Mouse (Mus musculus) intestine, embryonic 14.5 days (tissue): Measurements from ENCODE around the gene Strn3. TPM values are rescaled to one million over a fixed set of nuclear protein-coding genes. Genes with fewer than 3 reads are reported as not detected.
"Not testable (repeated sequence)": the region's sequence is repeated elsewhere in the genome, so short reads cannot be mapped to it uniquely, and the experiment has no call there.

Experiments
- ATAC-seq: fragments of 200-750 bp; cut with Nextera tagmentation; replicated peaks from 2 replicates; pipeline ENCODE4 v1.8.0; 2017; ENCODE audit warnings: low read depth, moderate number of reproducible peaks, moderate TSS enrichment, moderate library complexity; ENCODE audit not compliant: low FRiP score, low TSS enrichment
- DNase-seq: peaks from one replicate; pipeline ENCODE4 v3.0.0-alpha.2; 2018; ENCODE audit warnings: low spot score
- H3K27ac ChIP-seq: fragments of 300-500 bp; sonication (generic); 2 replicates; pipeline ENCODE4 v1.5.1; 2014; ENCODE audit warnings: low read depth, mild to moderate bottlenecking, control low read depth
- H3K27me3 ChIP-seq: fragments of 300-500 bp; sonication (generic); replicated peaks from 2 replicates; pipeline ENCODE4 v1.6.1; 2014; ENCODE audit warnings: low read length, control low read depth; ENCODE audit not compliant: control insufficient read depth, insufficient read depth
- H3K36me3 ChIP-seq: fragments of 300-500 bp; sonication (generic); 2 replicates; pipeline ENCODE4 v1.6.1; 2014; ENCODE audit warnings: low read length, control low read depth; ENCODE audit not compliant: control insufficient read depth, insufficient read depth
- H3K4me1 ChIP-seq: fragments of 300-500 bp; sonication (generic); replicated peaks from 2 replicates; pipeline ENCODE4 v1.6.1; 2014; ENCODE audit warnings: low read length, control low read depth, mixed read lengths; ENCODE audit not compliant: control insufficient read depth, insufficient read depth
- H3K4me2 ChIP-seq: fragments of 300-500 bp; sonication (generic); 2 replicates; pipeline ENCODE4 v1.6.1; 2014; ENCODE audit warnings: low read length
- H3K4me3 ChIP-seq: fragments of 300-500 bp; sonication (generic); 2 replicates; pipeline ENCODE4 v1.5.1; 2014; ENCODE audit warnings: low read depth, low read length, control low read depth, mixed read lengths
- H3K9ac ChIP-seq: fragments of 300-500 bp; sonication (generic); 2 replicates; pipeline ENCODE4 v1.6.1; 2014; ENCODE audit warnings: mild to moderate bottlenecking, low read length
- H3K9me3 ChIP-seq: fragments of 300-500 bp; sonication (generic); 2 replicates; pipeline ENCODE4 v1.6.1; 2016; ENCODE audit warnings: low read length, control low read depth; ENCODE audit not compliant: control insufficient read depth
- WGBS: fragments of 180-500 bp; shearing (Covaris S2); extraction: QIAGEN DNeasy Blood & Tissue Kit; methylation state at CpG from one replicate; pipeline ENCODE4 v1.1.7; 2014; 5-methylcytosine and 5-hydroxymethylcytosine counted together
- polyA plus RNA-seq: library from polyadenylated mRNA; unstranded; fragments of >200 nt; fragmentation: Nextera tagmentation; extraction: Ambion mirVana; gene quantifications from 2 replicates; pipeline ENCODE4 v1.2.1, GENCODE M21; 2014

Gene Strn3
- polyA plus RNA-seq, 1 experiment from 2014 or later = 48.6 TPM

DNA sequence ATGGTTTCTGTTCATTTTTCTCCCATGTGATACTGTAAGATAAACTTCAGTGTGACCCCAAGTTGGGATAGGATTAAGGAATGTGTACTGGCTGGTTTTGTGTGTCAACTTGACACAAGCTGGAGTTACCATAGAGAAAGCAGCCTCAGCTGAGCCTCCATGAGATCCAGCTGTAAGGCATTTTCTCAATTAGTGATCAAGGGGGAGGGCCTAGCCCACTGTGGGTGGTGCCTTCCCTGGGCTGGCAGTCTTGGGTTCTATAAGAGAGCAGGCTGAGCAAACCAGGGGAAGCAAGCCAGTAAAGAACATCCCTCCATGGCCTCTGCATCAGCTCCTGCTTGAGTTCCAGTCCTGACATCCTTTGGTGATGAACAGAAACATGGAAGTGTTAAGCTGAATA lies 42.3 kb downstream of the Strn3 start:
- H3K9me3 ChIP-seq, H3K27ac ChIP-seq, DNase-seq, H3K4me3 ChIP-seq, H3K9ac ChIP-seq, H3K4me1 ChIP-seq, H3K4me2 ChIP-seq, ATAC-seq, H3K27me3 ChIP-seq: not testable (repeated sequence)
- peaks cover 52% of the 10 kb centered on the region for H3K36me3 ChIP-seq

DNA sequence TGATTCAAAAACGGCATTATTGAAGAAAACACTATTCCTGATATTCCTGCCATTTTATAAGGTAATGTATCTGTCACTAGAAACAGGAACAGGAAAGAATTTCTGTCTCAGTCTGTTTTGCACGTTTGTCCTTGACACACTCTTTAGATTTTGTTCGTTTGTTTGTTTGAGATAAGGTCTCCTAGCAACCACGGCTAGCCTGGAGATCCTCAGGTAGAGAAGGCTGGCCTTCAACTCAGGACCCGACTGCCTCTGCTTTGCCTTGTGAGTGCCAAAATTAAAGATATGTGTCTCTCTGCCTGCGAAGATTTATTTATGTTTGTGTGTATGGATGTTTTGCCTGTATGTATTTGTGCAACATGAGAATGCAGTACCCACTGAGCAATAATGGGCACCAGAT lies 49.8 kb downstream of the Strn3 start:
- Histone ChIP-seq H3K27ac (no peak overlapping the region), H3K4me3 (no peak overlapping the region), H3K9me3 (no peaks in the 10 kb centered on the region), H3K36me3 (peaks cover 17% of the 10 kb centered on the region), H3K4me1 (no peaks in the 10 kb centered on the region), H3K4me2 (no peak overlapping the region), H3K27me3 (no peaks in the 10 kb centered on the region), H3K9ac (no peak overlapping the region)
- 40% methylated on average over 6 of the region's 6 CpGs for WGBS
- ATAC-seq (0 out of 2 replicates have a peak, but pooled peaks have one; percentile 55), DNase-seq (no peak)

DNA sequence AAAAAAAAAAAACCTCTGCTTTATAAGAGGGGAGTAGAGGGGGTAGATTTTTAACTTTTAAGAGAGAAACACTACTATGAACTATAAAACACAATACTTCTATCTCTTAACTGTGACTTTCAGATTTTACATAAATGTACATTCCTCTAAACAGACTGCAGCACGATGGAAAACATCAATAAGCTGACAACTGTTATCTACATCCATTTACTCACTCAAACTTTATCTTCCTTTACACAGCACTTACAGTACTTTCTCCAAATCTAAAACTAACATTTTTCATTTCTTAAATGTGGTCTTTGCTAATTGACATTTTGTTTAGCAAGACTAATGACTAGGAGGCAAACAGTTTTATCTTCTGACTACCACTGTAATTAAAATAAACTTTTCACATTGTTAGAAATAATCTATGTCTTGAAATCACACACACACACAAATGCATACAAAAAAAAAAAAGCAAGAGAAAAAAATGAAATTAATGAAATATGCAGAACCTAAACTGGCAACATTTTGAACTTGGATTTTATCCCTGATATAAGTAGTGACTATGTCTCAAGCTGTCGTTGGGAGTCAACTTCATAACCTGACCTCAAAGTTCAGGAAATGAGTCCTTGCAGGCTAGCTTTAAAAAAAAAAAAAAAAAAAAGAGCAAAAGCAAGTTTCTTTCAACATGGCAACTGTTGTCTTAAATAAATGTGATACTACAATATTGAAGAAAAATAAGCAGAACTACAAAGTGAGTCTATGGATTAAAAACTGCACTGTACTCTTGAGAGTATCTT lies 54.8 kb downstream of the Strn3 start:
- no peak overlapping the region for H3K4me2 ChIP-seq
- H3K4me1 ChIP-seq = no peaks in the 10 kb centered on the region
- peaks cover 8% of the 10 kb centered on the region; the same call in 1 of the 2 replicates for H3K36me3 ChIP-seq
- H3K4me3 ChIP-seq = no peak overlapping the region
- no peak overlapping the region for H3K27ac ChIP-seq
- DNase-seq (no peak), ATAC-seq (no peak)
- H3K9ac ChIP-seq = no peak overlapping the region
- no peaks in the 10 kb centered on the region for H3K27me3 ChIP-seq
- WGBS = 51% methylated on average over 2 of the region's 2 CpGs
- no peaks in the 10 kb centered on the region for H3K9me3 ChIP-seq

DNA sequence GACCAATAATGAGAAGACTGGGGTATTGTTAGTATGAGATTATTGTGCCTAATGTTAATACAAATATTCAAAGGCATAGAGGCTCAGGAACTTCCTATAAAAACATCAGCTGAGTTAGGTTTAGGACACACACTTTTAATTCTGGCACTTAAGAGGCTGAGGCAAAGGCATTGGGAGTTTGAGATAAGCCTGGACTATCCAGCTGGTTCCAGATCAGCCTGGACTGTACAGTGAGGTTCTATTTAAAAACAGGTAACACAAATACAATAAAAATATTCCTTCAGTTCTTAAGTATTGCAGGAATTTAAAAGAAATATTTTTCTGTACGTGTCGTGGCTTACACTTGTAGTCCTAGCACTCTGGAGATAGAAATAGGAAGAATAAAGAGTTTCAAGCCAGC lies 55.4 kb downstream of the Strn3 start:
- H3K9ac ChIP-seq = no peak overlapping the region

DNA sequence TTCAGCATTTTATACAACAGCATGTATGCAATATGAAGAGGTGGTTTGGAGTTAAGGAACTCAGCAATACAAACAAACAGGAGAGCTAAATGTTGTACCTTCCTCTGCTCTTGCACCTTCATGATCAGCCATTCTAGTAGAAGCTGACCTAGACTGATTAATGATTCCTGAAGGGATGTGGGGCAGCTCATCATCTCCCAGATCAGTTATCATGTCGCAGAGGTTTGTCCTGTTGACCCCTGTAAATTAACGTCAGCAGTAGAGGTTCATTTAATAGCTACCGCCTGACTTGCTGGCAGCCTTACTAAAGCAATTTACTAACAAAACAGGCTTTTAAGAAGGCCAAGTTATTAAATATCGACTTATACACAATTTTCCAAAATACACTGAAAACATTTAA lies 58.2 kb downstream of the Strn3 start:
- Histone ChIP-seq H3K36me3 (peaks cover 8% of the 10 kb centered on the region; the same call in 1 of the 2 replicates), H3K4me2 (no peak overlapping the region), H3K4me1 (no peaks in the 10 kb centered on the region), H3K27me3 (no peaks in the 10 kb centered on the region), H3K9me3 (no peaks in the 10 kb centered on the region), H3K9ac (no peak overlapping the region), H3K4me3 (no peak overlapping the region), H3K27ac (no peak overlapping the region)
- no peak for DNase-seq
- no peak for ATAC-seq
- 70% methylated on average over 4 of the region's 4 CpGs for WGBS

More for the DNA sequence above, 55.4 kb downstream of the Strn3 start:
- DNase-seq (no peak), ATAC-seq (no peak)
- WGBS = 78% methylated on average over 2 of the region's 2 CpGs
- H3K27ac ChIP-seq = no peak overlapping the region
- no peak overlapping the region for H3K4me3 ChIP-seq
- no peak overlapping the region for H3K4me2 ChIP-seq
- H3K9me3 ChIP-seq = no peaks in the 10 kb centered on the region
- peaks cover 8% of the 10 kb centered on the region; the same call in 1 of the 2 replicates for H3K36me3 ChIP-seq
- H3K4me1 ChIP-seq = no peaks in the 10 kb centered on the region
- H3K27me3 ChIP-seq = no peaks in the 10 kb centered on the region

DNA sequence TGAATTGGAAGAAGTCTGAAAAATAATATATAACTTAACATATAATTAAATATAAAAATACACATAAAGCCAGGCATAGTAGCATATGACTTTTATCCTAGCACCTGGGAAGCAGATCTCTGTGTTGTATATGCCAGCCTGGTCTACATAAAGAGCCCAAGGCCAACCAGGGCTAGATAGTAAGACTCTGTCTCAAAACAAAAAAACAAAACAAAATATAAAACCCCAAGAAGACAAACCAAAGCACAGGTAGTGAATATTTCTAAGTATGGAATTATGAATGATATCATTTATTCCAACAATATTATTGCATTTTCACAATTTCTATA lies 68.4 kb downstream of the Strn3 start:
- no peak overlapping the region for H3K27ac ChIP-seq
- H3K9ac ChIP-seq = no peak overlapping the region
- no peak overlapping the region for H3K4me3 ChIP-seq
- H3K9me3 ChIP-seq = no peaks in the 10 kb centered on the region
- peaks cover 64% of the 10 kb centered on the region for H3K36me3 ChIP-seq
- ATAC-seq (no peak), DNase-seq (no peak)
- H3K4me1 ChIP-seq = no peaks in the 10 kb centered on the region
- H3K4me2 ChIP-seq = no peak overlapping the region
- H3K27me3 ChIP-seq = no peaks in the 10 kb centered on the region

DNA sequence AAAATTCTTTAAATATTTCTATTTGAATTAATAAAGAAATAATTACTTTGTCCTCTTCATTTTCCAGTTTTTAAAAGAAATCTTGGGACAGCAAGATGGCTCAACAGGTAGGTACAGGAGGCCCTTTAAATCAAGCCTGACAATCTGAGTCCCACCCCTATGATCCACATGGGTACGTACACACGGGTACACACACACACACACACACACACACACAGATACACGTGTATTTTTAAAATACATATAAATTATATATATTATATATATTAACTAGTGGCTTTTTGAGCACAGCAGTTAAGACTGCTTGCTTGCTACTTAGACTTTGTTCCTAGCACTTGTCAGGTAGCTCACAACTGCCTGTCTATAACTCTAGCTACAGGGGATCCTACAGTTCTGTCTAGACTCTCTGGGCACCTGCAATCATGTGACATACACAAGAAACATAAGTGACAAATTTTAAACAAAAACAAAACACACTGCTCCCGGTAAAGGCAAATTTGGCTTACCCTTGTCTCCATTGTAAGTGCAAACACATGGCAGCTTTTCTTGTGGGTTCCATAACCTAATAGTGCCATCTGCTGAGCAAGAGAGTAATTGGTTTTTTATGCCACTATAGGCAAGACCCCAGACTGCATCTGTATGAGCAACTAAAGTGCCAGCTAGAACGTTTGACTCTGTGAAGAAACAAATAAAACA lies 68.9 kb downstream of the Strn3 start:
- WGBS = 83% methylated on average over 5 of the region's 5 CpGs
- Histone ChIP-seq H3K4me3 (no peak overlapping the region), H3K27ac (no peak overlapping the region), H3K36me3 (peaks cover 69% of the 10 kb centered on the region), H3K4me1 (no peaks in the 10 kb centered on the region), H3K27me3 (no peaks in the 10 kb centered on the region), H3K9me3 (no peaks in the 10 kb centered on the region), H3K4me2 (no peak overlapping the region), H3K9ac (no peak overlapping the region)
- no peak for ATAC-seq
- no peak for DNase-seq

DNA sequence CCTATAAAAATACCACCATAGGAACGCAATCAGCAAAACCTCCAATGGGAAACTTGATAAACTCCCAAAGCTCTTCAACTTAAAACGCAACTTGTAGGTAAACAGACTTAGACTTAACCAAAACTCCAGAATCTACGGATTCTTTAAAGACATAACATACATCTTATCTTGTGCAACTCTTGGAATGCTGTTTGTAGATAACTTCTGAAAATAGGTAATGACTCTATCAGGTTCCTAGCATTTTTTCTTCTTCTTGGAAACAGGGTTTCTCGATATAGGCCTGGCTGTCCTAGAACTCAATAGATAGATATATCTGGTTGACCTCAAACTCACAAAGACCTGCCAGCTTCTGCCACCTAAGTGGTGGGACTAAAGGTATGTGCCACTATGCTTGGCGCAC lies 70.5 kb downstream of the Strn3 start:
- H3K9ac ChIP-seq = no peak overlapping the region
- H3K4me1 ChIP-seq = no peaks in the 10 kb centered on the region
- DNase-seq (no peak), ATAC-seq (no peak)
- H3K9me3 ChIP-seq = no peaks in the 10 kb centered on the region
- H3K4me3 ChIP-seq = no peak overlapping the region
- H3K4me2 ChIP-seq = no peak overlapping the region
- WGBS = 89% methylated on average over 5 of the region's 5 CpGs
- H3K27ac ChIP-seq = no peak overlapping the region
- no peaks in the 10 kb centered on the region for H3K27me3 ChIP-seq
- H3K36me3 ChIP-seq = peaks cover 67% of the 10 kb centered on the region

DNA sequence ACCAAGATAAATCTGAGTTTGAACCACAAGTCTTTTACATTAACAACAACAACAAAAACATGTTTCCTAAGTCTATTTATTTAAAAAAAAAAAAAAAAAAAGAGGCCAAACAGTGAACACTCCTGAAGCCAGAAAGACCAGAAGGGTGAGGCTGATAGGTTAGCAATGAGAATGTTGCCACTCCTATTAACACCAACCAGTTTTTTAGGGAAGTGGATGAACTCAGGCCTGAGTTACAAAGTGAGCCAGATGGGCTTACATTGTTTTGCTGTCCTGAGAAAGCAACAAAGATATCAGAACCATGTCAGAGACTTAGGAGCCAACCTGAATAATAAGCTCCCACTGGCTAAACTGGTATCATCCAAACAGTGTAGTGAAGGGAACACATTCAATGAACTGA lies 71.1 kb downstream of the Strn3 start:
- Histone ChIP-seq H3K27ac (no peak overlapping the region), H3K4me3 (no peak overlapping the region), H3K27me3 (no peaks in the 10 kb centered on the region), H3K9ac (no peak overlapping the region), H3K9me3 (no peaks in the 10 kb centered on the region), H3K36me3 (peaks cover 67% of the 10 kb centered on the region), H3K4me1 (no peaks in the 10 kb centered on the region), H3K4me2 (no peak overlapping the region)
- DNase-seq = no peak
- no peak for ATAC-seq
